Mouse (Mus musculus): ENCODE measurements around the gene Cers2.

DNA sequence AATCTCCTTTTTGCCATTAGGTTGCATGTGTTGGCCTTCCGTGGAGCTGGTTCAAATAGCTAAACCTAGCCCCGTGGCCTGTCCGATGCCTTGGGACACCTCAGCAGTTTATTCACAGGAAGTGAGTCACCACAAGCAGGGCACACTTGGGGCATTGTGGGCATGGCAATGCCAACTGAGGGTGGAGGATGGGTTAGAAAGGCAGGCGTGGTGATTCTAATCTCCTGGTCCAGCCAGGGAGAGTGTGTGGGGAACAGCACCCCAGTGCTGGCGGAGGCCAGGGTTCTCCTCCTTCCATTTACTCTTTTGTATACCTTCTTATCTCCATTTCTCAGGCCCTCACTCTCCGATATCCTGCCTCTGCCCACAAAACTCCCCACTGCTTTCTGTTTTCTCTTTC lies 2.0 kb upstream of the Cers2 start:
- TF ChIP-seq CTCF (IDR thresholded peaks at IDR 0.05; ENCODE audit: borderline replicate concordance, extremely low read depth, insufficient read depth, insufficient read length) (no peak), POLR2A (IDR thresholded peaks at IDR 0.05; ENCODE audit: borderline replicate concordance, extremely low read depth, insufficient read depth, insufficient read length, poor library complexity, severe bottlenecking) (no peak)
